Mouse (Mus musculus) adrenal gland, adult 18-20 months (tissue): Measurements from ENCODE around the gene 4933417A18Rik. TPM values are rescaled to one million over a fixed set of nuclear protein-coding genes. Genes with fewer than 3 reads are reported as not detected.
A peak's percentile ranks its signal among the peaks of the same experiment; 100 is the strongest.
"Not testable (repeated sequence)": the region's sequence is repeated elsewhere in the genome, so short reads cannot be mapped to it uniquely, and the experiment has no call there.

Source experiments
- DNase-seq, 2 experiments: peaks; one replicate each; pipeline ENCODE4 v3.0.0; 2021 to 2022; ENCODE audit warnings: low spot score in 2 of 2
- total RNA-seq, 2 experiments: library from RNA; stranded (reverse); gene quantifications; 1 replicate in 1 of 2; 2 replicates in 1 of 2; pipeline ENCODE4 v1.2.3; 2021

The 4933417A18Rik gene
- total RNA-seq, 2 experiments from 2014 or later = not detected

DNA sequence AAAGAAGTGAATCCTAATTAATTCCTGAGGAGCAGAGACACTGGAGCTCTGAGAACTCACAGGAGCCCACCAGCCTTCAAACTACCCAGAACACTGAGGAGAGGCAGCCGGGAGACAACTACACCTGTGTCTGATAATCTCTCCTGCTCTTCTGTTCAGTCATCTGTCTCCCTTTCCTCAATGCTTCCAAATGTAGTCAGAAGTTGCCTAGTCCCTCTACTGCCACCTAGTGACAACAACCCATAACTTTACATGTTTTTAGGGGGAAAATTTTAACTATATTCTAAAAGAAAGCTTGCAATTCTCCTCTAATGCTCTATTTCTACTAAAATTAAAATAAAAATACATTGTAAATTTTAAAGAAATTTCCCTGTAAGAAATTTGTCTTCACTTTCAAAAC is 48.9 kb downstream of the 4933417A18Rik start:
- DNase-seq = no peak

DNA sequence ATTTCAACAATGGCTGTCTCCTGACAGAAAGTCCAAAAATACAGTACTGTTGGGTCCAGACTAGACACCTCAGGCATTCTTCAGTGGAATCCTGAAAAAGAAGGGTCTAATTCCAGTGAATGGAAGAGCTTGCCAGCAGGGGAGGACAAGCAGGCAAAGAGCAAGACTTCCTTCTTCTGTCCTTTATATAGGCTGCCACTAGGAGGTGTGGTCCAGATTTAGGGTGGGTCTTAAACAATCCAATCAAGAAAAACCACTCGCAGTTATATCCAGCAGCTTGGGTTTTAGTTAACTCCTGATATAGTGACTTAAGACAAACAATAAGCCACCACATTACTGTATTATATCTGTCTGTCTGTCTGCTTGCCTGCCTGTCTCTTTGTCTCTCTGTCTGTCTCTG is 49.6 kb downstream of the 4933417A18Rik start:
- no peak for DNase-seq

DNA sequence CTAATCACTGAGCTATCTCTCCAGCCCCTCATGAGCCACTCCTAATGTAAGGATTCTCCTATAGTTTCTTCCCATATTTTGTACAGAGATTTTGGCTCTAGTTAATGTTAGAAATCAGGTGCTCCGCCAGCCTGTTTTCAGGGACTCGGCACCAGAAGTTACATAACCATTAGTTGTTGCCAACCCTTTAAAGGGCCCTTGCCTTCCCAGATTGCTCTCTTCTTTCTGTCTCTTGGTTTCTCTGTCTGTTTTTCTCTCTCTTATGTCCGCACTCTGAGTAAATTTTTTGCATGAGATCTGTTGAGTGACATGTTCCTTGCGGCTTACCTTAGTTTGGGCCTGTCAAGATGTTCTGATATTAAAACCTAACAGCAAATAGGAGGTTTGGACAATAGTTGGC is 51.9 kb downstream of the 4933417A18Rik start:
- DNase-seq = no peak

DNA sequence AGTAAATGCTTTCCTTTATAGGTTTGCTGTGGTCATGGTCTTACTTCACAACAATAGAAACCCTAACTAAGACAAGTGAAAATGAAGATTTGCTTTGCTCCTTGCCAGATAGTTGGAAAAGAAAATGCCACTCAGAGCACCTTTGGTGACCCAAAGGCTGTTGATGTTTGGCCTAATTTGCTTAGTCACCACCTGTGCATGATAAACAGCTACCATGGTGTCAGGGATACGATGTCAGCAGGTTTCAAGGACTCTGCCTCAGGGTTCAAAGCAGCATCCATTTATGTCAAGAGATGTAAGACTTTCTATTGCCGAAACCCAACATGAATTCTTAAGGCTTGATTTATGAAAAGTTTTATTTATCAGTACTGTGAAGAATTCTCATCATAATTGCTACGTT is 53.2 kb downstream of the 4933417A18Rik start:
- no peak for DNase-seq

DNA sequence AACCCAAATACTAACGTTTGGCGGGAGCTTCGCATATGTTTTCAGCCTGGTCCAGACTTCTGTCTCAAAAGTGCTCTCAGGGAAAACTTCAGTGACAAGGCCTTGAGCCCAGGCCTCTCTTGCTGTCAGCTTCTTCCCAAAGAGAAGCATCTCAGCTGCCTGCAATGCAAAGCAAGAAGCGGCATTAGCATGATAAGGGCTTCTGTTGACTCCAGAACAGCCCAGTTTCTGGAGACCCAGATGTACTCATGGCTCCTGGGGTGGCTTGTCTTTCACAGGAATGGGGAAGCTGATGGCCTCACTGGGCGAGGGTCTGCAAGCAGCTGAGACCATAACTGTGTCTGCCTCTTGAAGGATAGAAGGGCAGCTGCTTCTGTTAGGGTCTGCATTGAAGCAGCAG is 54.4 kb downstream of the 4933417A18Rik start:
- not testable (repeated sequence) for DNase-seq

DNA sequence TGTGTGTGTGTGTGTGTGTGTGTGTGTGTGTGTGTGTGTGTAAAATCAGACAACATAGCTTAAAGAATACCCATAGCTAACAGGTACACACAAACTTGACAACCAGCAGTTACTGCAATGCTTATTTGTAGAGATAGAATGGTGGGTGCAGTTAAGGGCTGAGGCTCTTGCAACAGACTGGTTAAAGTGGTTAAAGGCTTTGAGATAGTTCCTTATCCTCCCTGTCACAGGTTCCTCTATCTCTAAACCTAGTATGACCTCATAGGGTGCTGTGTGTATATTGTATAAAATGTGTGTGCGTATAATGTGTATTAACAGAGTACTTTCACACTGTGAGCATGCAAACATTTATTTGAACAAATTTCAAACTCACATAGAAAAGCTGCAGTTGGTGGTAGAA is 59.3 kb downstream of the 4933417A18Rik start:
- DNase-seq = not testable (repeated sequence)

DNA sequence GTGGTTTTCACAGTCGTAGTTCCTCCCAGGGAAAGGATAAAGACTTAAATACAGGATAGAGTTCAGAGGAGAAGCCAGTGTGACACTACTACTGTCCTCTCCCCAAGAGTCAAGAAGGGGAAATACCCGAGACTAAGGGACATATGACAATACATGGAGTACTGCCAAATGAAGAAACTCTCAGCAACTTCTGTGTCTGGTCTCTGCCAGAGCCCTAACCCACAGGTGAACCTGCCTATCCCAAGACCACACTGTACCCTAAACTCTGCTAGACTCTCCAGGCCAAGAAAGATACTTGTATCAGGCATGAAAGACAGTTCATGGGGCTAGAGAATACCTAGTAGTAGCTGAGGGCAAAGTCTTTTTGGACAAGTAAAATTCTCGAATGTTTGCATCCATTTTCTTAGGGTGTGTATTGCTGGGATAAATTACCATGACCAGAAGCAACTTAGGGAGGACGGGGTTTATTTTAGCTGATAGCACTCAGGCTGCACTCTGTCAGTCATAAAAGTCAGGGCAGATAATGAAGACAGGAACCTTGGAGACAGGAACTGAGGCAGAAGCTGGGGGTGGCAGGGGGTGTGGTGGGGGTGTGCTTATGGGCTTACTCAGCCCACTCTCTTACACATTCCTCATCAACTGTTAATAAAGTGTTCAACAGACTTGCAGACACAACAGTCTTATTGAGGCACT is 67.5 kb downstream of the 4933417A18Rik start:
- DNase-seq = no peak

DNA sequence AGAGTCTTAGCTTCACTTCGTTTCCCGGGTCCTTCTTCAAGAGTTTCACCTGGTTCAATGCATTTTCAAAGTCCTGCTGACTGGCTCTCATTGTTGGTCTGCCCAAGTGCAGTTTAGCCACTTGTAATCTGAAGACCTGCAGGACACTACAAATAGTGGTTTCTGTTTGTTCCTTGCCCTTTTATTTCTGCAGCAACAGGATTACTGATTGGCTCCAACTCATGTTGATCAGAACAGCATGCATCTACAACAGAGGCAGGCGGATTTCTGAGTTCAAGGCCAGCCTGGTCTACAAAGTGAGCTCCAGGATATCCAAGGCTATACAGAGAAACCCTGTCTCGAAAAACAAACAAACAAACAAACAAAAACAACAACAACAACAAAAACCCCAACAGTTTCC is 68.9 kb downstream of the 4933417A18Rik start:
- no peak for DNase-seq

DNA sequence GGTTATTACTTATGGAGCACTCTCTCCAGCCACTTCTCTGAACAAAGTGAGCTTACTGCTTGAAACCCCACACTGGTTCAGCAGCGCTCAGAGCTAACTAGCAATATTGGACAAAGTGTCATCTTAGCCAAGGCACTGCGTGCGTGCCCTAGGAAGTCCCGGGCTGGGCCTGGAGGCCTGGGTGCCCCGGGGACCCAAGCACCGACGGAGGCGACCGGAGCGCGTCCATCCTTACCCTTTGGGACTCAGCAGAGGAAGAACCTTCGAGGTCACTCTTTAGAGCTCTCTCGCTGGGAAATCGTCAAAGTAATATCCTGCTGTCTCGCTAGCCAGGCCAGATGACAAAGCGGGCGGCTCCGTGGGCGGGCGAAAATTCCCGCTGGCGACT is 69.4 kb downstream of the 4933417A18Rik start:
- DNase-seq = no peak

DNA sequence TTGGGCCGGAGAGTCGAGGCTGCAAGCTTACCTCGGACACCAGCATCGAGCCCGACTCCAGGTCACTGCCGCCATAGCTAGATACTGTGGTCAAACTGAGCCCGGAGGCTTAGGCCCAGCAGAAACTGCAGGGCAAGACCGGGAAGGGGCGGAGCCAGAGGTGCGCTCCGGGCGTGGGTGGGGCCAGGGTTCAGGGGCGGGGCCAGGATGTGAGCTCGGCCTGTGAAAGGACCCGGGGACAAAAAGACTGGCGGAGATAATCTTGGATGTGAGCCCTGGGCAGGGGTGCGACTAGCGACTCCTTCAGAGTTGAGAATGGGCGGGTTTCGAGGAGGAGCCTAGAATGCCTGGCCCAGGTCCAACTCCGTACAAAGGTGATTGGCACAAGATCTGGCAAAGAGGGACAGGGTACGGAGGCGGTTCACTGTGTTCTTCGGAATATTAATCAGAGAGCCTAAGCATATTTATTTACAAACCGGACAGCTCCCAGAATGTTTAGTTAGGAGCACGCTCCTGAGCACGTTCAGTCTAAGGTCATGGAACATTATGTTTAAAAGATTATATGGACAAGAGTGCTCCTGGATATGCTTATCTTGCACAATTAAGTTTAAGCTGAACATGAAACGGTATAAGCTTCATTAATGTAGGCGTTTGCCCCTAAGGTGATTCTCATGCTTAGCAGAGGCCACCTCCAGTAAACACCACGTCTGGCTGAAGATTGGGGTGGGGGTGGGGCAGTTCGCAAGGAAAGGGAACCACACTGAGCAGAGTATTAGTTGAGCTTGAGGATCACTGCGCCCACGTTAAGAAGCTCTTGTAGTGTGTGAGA is 70.0 kb downstream of the 4933417A18Rik start:
- peak; percentile 91 to 92 for DNase-seq

DNA sequence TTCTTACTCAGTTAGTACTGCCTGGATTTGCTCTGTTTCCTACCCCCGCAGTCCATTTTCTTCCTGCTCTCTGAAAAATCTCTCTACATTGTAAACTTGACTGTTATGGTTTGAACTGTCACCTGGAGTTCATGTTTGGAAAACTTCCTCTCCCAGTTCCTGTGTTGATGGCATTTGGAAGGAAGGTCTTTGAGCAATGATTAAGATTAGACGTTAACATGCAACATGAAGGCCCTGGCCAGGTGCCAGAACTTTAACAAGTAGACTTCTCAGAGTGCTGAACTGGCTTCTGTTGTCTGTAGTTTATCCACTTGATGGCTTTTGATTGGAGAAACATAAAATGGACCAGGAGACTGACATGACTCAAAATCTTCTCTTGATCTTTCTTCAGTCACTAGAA is 71.7 kb downstream of the 4933417A18Rik start:
- no peak for DNase-seq

Other genes starting within 250 kb of the 4933417A18Rik start
- not detected for gene Fam50b, start 189.6 kb upstream of the 4933417A18Rik start, total RNA-seq
- 100 to 1,000 TPM in 1 of 2 experiments, 10 to 100 TPM in 1; 83.2 to 110 TPM for gene Prpf4b, start 49.1 kb upstream of the 4933417A18Rik start, total RNA-seq
- gene Fam217a, start 99 bp upstream of the 4933417A18Rik start, total RNA-seq = 1 to 10 TPM; 1.8 to 2.6 TPM
- gene Eci3, start 39.4 kb downstream of the 4933417A18Rik start, total RNA-seq = 1 to 10 TPM; 3.3 to 4.2 TPM
- gene Eci2, start 102.7 kb downstream of the 4933417A18Rik start, total RNA-seq = 100 to 1,000 TPM; 105 to 116 TPM